Mouse (Mus musculus): Measurements from ENCODE around the gene Zbtb20. TPM values are rescaled to one million over a fixed set of nuclear protein-coding genes. Genes with fewer than 3 reads are reported as not detected.

Zbtb20 gene
- polyA plus RNA-seq, 1 experiment: 0.13 TPM

DNA sequence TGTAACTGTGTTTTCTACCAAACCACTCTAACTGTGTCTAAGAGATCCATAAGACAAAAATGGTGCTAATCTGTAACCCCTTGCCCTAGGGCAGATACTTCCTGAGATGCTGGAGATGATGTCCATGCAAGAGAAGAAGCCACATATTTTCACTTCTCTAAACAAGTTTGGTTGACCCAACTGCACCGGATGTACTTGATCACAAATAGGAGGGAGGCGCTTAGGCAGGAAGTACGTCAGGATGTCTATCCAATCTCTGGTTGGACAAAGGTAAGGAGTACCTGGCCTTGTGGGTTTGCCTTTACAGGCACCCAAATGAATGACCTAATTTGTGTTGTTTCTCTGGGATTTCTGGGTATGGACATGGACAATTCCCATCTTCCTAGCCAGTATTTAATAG lies 792.6 kb downstream of the Zbtb20 start:
- H3K4me3 ChIP-seq (replicated peaks): no peak overlapping the region
- no peaks in the 10 kb centered on the region for H3K27me3 ChIP-seq (ENCODE audit: control insufficient read depth)
- no peaks in the 10 kb centered on the region for H3K9me3 ChIP-seq (ENCODE audit: control insufficient read depth, low read length)
- no peaks in the 10 kb centered on the region for H3K4me1 ChIP-seq (ENCODE audit: control insufficient read depth)
- TF ChIP-seq GATA1 (IDR thresholded peaks at IDR 0.05; ENCODE audit: low read length) (no peak), TAL1 (IDR thresholded peaks at IDR 0.05; ENCODE audit: low read length) (no peak)
- no peaks in the 10 kb centered on the region for H3K36me3 ChIP-seq (ENCODE audit: control insufficient read depth)

- no peak overlapping the region for H3K4me3 ChIP-seq (replicated peaks)
- H3K4me1 ChIP-seq (ENCODE audit: control insufficient read depth): no peaks in the 10 kb centered on the region
- H3K27me3 ChIP-seq (ENCODE audit: control insufficient read depth): no peaks in the 10 kb centered on the region
- no peaks in the 10 kb centered on the region for H3K9me3 ChIP-seq (ENCODE audit: control insufficient read depth, low read length)
- TF ChIP-seq GATA1 (IDR thresholded peaks at IDR 0.05; ENCODE audit: low read length): no peak
- no peak for TF ChIP-seq TAL1 (IDR thresholded peaks at IDR 0.05; ENCODE audit: low read length)
- no peaks in the 10 kb centered on the region for H3K36me3 ChIP-seq (ENCODE audit: control insufficient read depth)
These were observed 796.3 kb downstream of the Zbtb20 start for GRCm38 (mm10) chr16:43671972-43672371.

DNA sequence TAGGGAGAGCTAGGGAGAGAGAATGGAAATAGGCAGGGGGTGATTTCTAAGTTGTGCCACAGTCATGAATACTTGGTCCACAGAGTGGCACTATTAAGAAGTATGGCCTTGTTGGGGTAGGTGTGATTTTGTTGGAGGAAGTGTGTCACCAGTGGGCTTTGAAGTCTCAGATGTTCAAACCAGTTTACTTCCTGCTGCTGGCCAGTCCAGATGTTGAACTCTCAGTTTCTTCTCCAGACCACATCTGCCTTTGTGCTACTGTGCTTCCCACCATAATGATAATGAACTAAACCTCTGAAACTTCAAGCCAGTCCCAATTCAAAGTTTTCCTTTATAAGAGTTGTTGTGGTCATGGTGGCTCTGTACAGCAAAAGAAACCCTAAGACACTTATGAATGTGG lies 797.0 kb downstream of the Zbtb20 start:
- Histone ChIP-seq H3K27me3 (ENCODE audit: control insufficient read depth) (no peaks in the 10 kb centered on the region), H3K9me3 (ENCODE audit: control insufficient read depth, low read length) (no peaks in the 10 kb centered on the region), H3K4me3 (replicated peaks) (no peak overlapping the region), H3K4me1 (ENCODE audit: control insufficient read depth) (no peaks in the 10 kb centered on the region), H3K36me3 (ENCODE audit: control insufficient read depth) (no peaks in the 10 kb centered on the region)
- TF ChIP-seq GATA1 (IDR thresholded peaks at IDR 0.05; ENCODE audit: low read length) (no peak), TAL1 (IDR thresholded peaks at IDR 0.05; ENCODE audit: low read length) (no peak)

DNA sequence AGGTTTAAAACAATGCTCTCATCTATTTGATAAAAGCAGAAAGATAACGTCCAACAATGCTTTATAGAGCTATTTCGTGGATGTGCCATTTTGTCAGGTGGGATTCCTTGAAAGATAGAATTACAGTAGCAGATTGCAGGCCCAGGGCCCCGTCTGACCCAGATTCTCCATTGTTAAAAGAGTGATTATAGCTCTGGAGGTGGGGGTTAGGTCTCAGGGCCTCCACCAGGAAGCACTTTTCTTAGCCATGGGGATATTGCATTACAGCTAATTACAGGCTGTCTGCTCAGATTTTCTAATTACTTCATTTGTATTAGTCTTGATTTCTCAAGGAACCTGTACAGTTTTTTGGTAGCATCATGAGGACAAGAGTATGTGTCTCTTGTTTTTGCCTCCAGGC lies 798.7 kb downstream of the Zbtb20 start:
- no peaks in the 10 kb centered on the region for H3K27me3 ChIP-seq (ENCODE audit: control insufficient read depth)
- H3K9me3 ChIP-seq (ENCODE audit: control insufficient read depth, low read length): no peaks in the 10 kb centered on the region
- H3K4me1 ChIP-seq (ENCODE audit: control insufficient read depth): no peaks in the 10 kb centered on the region
- TF ChIP-seq TAL1 (IDR thresholded peaks at IDR 0.05; ENCODE audit: low read length) (no peak), GATA1 (IDR thresholded peaks at IDR 0.05; ENCODE audit: low read length) (no peak)
- H3K4me3 ChIP-seq (replicated peaks): no peak overlapping the region
- H3K36me3 ChIP-seq (ENCODE audit: control insufficient read depth): no peaks in the 10 kb centered on the region

DNA sequence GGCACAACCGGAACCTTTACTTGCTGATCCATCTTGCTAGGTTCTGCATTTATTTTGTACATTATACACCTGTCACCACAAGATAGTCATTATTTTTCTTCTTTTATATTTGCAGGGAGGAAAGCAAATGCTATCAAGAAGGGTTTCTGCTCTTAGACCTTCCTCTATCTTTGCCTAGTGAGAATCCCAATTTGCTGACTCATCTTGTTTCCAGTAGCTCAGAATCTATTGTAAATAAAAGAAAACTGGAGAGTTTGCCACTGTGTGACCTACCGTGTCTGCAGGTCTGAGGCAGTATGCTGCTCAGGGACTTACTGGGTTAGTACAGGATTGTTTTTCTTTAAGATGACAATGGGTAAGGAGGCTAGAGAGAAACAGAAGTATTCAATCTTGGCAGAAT lies 812.3 kb downstream of the Zbtb20 start:
- Histone ChIP-seq H3K27me3 (ENCODE audit: control insufficient read depth) (no peaks in the 10 kb centered on the region), H3K4me1 (ENCODE audit: control insufficient read depth) (no peaks in the 10 kb centered on the region), H3K9me3 (ENCODE audit: control insufficient read depth, low read length) (no peaks in the 10 kb centered on the region), H3K36me3 (ENCODE audit: control insufficient read depth) (no peaks in the 10 kb centered on the region), H3K4me3 (replicated peaks) (no peak overlapping the region)
- TF ChIP-seq GATA1 (IDR thresholded peaks at IDR 0.05; ENCODE audit: low read length) (no peak), TAL1 (IDR thresholded peaks at IDR 0.05; ENCODE audit: low read length) (no peak)

DNA sequence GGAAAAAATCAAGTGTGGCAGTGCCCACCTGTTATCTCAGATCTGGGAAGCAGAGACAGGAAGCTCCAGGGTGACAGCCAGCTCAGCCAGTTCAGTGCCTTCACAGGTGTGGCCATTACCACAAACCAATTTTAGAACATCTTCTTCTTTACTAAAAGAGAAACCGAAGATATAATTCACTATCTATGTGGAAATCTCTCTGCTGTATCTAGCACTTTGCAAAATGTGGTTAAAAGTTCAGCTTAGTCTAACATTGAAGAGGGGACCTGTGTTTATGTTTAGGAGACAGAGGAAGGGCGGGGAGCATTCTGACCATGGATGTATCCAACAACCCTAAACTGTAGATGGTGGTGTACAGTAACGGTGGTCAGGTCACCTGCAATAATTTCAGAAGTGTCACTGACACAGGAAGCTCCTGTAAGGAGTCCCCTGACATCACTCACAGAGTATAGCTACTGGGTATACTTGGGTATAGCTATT lies 814.6 kb downstream of the Zbtb20 start:
- no peak for TF ChIP-seq TAL1 (IDR thresholded peaks at IDR 0.05; ENCODE audit: low read length)
- Histone ChIP-seq H3K36me3 (ENCODE audit: control insufficient read depth) (no peaks in the 10 kb centered on the region), H3K4me1 (ENCODE audit: control insufficient read depth) (no peaks in the 10 kb centered on the region)

GRCm38 (mm10) chr16:43690912-43691311 lies 815.2 kb downstream of the Zbtb20 start:
- TF ChIP-seq TAL1 (IDR thresholded peaks at IDR 0.05; ENCODE audit: low read length) (no peak), GATA1 (IDR thresholded peaks at IDR 0.05; ENCODE audit: low read length) (no peak)
- H3K4me1 ChIP-seq (ENCODE audit: control insufficient read depth): no peaks in the 10 kb centered on the region
- no peaks in the 10 kb centered on the region for H3K9me3 ChIP-seq (ENCODE audit: control insufficient read depth, low read length)
- no peak overlapping the region for H3K4me3 ChIP-seq (replicated peaks)
- H3K27me3 ChIP-seq (ENCODE audit: control insufficient read depth): no peaks in the 10 kb centered on the region
- no peaks in the 10 kb centered on the region for H3K36me3 ChIP-seq (ENCODE audit: control insufficient read depth)

More for the DNA sequence above, 814.6 kb downstream of the Zbtb20 start:
- H3K9me3 ChIP-seq (ENCODE audit: control insufficient read depth, low read length): no peaks in the 10 kb centered on the region
- no peak overlapping the region for H3K4me3 ChIP-seq (replicated peaks)
- H3K27me3 ChIP-seq (ENCODE audit: control insufficient read depth): no peaks in the 10 kb centered on the region

DNA sequence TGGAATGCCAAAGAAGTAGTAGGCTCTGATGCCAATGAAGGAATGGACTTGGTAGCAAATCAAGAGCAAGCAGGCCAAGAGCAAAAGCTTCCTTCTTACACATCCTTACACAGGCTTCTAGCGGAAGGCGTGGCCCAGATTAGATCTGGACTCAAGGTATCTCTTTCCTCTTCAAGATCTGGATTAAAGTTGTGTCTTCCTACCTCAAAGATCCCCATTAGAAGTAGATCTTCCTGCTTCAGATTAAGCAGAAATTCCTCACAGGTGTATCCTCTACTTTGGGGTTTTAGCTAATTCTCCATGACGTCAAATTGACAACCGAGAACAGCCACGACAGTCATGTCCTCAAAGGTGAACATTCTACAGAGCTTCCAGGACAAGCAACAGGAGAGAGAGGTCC lies 816.1 kb downstream of the Zbtb20 start:
- H3K9me3 ChIP-seq (ENCODE audit: control insufficient read depth, low read length): no peaks in the 10 kb centered on the region
- H3K36me3 ChIP-seq (ENCODE audit: control insufficient read depth): no peaks in the 10 kb centered on the region
- TF ChIP-seq GATA1 (IDR thresholded peaks at IDR 0.05; ENCODE audit: low read length) (no peak), TAL1 (IDR thresholded peaks at IDR 0.05; ENCODE audit: low read length) (no peak)
- no peaks in the 10 kb centered on the region for H3K27me3 ChIP-seq (ENCODE audit: control insufficient read depth)
- no peak overlapping the region for H3K4me3 ChIP-seq (replicated peaks)
- no peaks in the 10 kb centered on the region for H3K4me1 ChIP-seq (ENCODE audit: control insufficient read depth)

Measured in erythroblast, embryonic 14.5 days (primary cell).